Mouse (Mus musculus) kidney, adult 11 months (tissue): ENCODE measurements at regions not wholly inside any gene's neighbourhood (a gene's known extent, or its start where the extent isn't known, plus 50 kb on each side); places are given as distances from the start of the nearest gene placed in this dataset.

ENCODE experiments used
- DNase-seq: peaks from one replicate; pipeline ENCODE4 v3.0.0; 2022

DNA sequence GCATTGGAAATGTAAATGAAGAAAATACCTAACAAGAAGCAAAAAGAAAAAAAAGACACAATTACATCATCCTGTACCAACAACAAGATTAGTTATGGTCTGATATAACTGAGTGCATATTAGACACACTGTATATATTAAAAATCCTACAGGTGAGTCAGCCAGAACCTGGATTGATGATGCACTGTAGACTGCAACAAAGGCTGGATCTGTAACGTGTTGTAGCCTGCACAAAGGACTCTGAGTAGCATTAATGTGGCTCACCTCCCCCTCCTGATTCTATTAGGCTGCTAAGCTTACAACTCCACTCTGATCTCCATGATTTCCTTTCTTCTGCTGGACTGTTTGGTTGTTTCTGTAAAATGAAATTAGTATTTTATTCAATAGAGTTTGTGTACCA, 1383.4 kb downstream of the Defb40 start:
- DNase-seq = no peak

DNA sequence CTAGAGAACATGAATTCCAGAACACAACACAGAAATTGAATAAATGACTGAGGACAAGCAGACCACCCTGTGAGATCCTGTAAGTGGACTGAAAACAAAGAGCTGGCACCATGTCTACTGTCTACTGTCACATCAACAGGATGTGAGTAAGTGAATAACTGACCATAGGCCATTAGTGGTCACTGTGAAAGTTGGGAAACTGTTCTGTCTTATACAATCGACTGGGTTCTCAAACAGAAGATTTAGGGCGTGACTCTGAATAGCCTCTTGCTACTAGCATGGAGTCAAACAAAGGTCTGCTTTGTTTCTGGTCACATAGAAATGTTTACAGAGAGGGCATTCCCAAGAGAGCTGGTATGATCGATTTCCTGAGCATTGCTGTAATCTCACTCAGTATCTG, 1387.9 kb downstream of the Defb40 start:
- DNase-seq = no peak

GRCm38 (mm10) chr8:17588189-17588588, 1389.9 kb downstream of the Defb40 start:
- DNase-seq = no peak

DNA sequence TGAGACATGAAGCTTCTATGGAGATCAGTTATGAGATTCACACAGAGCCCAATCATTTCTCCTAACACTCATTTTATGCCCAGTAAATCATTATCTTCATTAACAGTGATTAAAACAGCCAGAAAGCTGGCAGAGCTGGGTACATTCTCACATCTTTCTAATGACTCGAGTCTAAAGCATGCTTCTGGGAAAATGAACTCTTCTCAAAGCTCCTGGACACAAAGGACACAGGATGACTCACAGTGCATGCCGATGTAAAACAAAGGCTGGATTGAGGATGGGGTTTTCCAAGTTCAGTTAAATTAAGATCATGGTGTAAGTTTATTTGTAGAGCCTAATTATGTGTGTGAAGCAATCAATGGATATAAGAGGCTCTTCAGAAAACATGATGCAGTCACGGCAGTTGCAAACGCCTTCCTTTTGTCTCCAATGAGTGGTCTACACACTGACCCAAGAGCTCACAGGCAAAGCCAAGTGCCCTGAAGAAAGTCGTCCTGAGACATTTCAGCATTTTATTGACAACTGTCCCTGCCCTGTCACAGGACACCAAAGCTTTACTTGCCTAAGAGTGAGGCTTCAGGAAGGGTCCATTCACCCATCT, 1390.7 kb downstream of the Defb40 start:
- DNase-seq = no peak
